Mouse (Mus musculus) cortical plate, adult 2 months (tissue): ENCODE data around the gene Sec14l5. TPM values are rescaled to one million over a fixed set of nuclear protein-coding genes. Genes with fewer than 3 reads are reported as not detected.
A peak's percentile ranks its signal among the peaks of the same experiment; 100 is the strongest.

Source experiments
- H3K27ac ChIP-seq: fragments of 200-500 bp; 2 replicates; pipeline ENCODE4 v1.5.1; 2012; ENCODE audit warnings: low read length, control low read depth, inconsistent platforms; ENCODE audit not compliant: insufficient read depth
- H3K4me1 ChIP-seq: fragments of 200-500 bp; 2 replicates; pipeline ENCODE4 v1.6.1; 2011; ENCODE audit warnings: low read length; ENCODE audit not compliant: control insufficient read depth, insufficient read depth
- H3K4me3 ChIP-seq: fragments of 200-500 bp; 2 replicates; pipeline ENCODE4 v1.5.1; 2011; ENCODE audit warnings: mild to moderate bottlenecking, low read length, control low read depth; ENCODE audit not compliant: insufficient read depth
- CTCF ChIP-seq: fragments of 200-500 bp; IDR thresholded peaks from 2 replicates; pipeline ENCODE4 v1.5.1; 2011; ENCODE audit warnings: mild to moderate bottlenecking, control low read depth, low read length; ENCODE audit not compliant: insufficient read depth; ENCODE audit errors: extremely low read depth
- POLR2A ChIP-seq: fragments of 200-500 bp; IDR thresholded peaks from 2 replicates; pipeline ENCODE4 v1.6.1; 2011; ENCODE audit warnings: mild to moderate bottlenecking, low read length, control low read depth; ENCODE audit not compliant: insufficient read depth; ENCODE audit errors: extremely low read depth
- polyA plus RNA-seq: library from polyadenylated mRNA; depleted of rRNA; stranded (reverse); fragments of >200 nt; gene quantifications from 2 replicates; pipeline ENCODE4 v1.2.3, GENCODE M21; 2012

Sec14l5 gene
- polyA plus RNA-seq, 1 experiment = 15.4 TPM

- Histone ChIP-seq H3K4me3 (peak overlapping the region; percentile 36), H3K4me1 (peaks cover 1% of the 10 kb centered on the region; the same call in 1 of the 2 replicates), H3K27ac (no peak overlapping the region)
- TF ChIP-seq POLR2A (no peak), CTCF (no peak)
These were observed 407 bp upstream of the Sec14l5 start for GRCm38 (mm10) chr16:5146367-5147036.

DNA sequence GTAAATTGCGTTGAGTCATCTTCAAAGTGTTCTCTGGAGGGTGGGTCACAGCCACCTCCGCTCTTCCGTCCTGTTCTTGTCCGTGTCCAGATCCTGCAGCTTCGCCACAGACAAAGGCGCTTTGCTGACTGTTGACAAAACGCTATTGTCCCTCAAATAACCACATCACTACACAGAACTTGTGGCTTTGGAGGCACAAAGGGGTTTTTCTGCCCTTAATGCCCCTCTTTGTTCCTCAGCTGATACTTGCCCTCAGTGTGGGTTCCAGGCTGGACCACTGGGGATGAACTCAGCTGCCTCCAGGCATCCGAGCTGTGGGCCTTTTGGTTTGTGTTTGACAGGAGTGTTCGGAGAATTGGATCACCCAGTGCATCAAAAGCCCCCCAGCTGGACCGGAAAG lies 3.6 kb downstream of the Sec14l5 start:
- H3K4me3 ChIP-seq = no peak overlapping the region
- no peak for TF ChIP-seq CTCF
- no peak for TF ChIP-seq POLR2A
- peaks cover 1% of the 10 kb centered on the region; the same call in 1 of the 2 replicates for H3K4me1 ChIP-seq
- H3K27ac ChIP-seq = peak overlapping the region; percentile 17; the same call in 1 of the 2 replicates

DNA sequence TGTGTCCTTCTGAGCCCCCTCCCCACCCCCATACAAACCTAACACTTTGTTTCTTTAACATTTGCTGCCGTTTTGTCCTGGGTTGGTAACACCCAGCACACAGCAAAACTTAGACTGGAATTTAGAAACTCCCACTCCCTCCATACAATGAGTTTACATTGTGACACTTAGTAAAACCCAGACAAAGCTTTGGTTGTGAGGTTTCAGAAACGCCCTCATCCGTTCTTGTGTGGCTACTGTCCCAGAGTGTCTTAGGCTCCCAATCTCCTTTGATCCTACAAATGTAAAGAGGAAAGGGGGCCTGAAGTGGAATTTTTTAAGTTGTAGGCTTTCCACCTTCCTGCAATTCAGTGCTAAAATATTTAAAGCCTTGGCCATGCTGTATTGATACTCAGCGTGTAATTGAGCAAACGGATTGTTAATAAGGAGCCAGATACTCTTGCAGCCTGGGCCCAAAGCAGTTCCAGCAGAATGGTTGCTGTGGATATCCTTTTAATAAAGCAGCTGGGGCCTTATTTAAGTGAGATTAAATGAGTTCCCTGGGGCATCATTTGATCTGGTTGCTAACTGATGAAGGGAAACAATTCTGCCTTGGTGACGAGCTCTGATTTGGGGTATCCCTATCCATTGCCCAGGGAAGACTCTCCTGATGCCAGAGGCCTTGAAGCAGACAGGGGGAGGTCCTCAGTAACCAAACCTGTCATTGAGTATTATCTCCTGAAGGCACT lies 6.6 kb downstream of the Sec14l5 start:
- Histone ChIP-seq H3K4me1 (no peaks in the 10 kb centered on the region), H3K27ac (no peak overlapping the region), H3K4me3 (no peak overlapping the region)
- no peak for TF ChIP-seq CTCF
- TF ChIP-seq POLR2A = no peak

- no peak overlapping the region for H3K27ac ChIP-seq
- no peak for TF ChIP-seq CTCF
- no peak for TF ChIP-seq POLR2A
- H3K4me3 ChIP-seq = no peak overlapping the region
- H3K4me1 ChIP-seq = no peaks in the 10 kb centered on the region
These were observed 8.1 kb downstream of the Sec14l5 start for GRCm38 (mm10) chr16:5155014-5155413.

DNA sequence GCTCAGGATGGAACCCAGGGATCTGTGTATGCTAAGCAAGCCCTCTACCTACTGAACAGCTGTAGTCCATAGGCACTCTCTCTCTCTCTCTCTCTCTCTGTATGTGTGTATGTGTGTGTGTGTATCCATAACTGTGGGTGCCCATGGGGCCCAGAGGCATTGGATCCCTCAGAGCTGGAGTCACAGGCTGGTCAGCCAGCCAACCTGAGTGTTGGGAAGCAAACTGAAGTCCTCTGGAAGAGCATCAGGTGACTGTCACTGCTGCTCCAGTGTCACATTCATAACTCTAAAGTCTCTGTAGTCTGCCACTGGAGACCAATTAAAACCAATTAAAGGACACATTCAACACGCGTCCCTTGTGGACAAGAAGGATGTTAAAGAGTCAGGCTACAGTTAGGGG lies 9.6 kb downstream of the Sec14l5 start:
- Histone ChIP-seq H3K27ac (no peak overlapping the region), H3K4me1 (no peaks in the 10 kb centered on the region), H3K4me3 (no peak overlapping the region)
- TF ChIP-seq CTCF (no peak), POLR2A (no peak)

- TF ChIP-seq POLR2A (no peak), CTCF (no peak)
- Histone ChIP-seq H3K4me3 (no peak overlapping the region), H3K27ac (no peak overlapping the region), H3K4me1 (no peaks in the 10 kb centered on the region)
These were observed 10.2 kb downstream of the Sec14l5 start for GRCm38 (mm10) chr16:5157113-5157512.

DNA sequence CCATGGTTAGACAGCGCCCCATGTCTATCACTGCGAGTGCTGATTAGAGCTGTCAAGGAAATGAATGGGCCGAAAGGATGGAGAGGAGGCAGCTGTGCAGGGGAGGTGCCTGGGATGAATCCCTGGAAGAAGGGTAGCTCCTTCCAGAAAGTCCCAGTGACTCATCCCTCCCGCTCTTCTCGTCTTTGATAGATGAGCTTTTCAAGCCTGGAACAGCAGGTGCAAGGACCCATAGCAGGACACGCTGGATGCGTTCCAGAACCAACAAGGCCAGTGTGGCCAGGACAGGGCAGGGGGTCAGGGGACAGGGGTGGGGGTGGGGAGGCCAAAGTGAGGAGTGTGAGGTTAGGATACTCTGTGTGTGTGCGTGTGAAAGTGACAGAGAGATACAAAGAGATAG lies 12.3 kb downstream of the Sec14l5 start:
- TF ChIP-seq POLR2A = no peak
- no peak for TF ChIP-seq CTCF

DNA sequence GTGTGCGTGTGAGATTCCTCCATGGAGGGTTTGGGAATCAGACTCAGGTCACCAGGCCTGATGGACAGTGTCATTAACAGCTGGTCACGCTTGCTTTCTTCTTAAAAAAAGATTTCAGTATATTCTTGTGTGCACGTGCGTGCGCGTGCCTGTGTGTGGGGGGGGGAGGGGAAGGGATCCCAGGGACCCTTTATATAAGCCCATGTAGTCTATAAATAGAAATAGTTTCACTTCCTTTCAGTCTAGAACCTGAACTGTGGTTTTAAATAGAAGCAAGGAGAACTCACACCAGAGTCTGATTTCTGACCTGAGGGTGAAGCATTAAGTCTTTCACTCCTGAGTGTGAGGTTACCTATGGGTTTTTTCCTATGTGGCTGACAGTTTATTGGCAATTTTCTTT lies 17.4 kb downstream of the Sec14l5 start:
- H3K4me3 ChIP-seq = no peak overlapping the region

More for the DNA sequence above, 12.3 kb downstream of the Sec14l5 start:
- H3K27ac ChIP-seq = no peak overlapping the region
- no peaks in the 10 kb centered on the region for H3K4me1 ChIP-seq
- H3K4me3 ChIP-seq = no peak overlapping the region

GRCm38 (mm10) chr16:5168038-5168437 lies 21.1 kb downstream of the Sec14l5 start:
- no peaks in the 10 kb centered on the region for H3K4me1 ChIP-seq
- no peak overlapping the region for H3K4me3 ChIP-seq
- TF ChIP-seq CTCF = no peak
- no peak for TF ChIP-seq POLR2A
- no peak overlapping the region for H3K27ac ChIP-seq

More for the DNA sequence above, 17.4 kb downstream of the Sec14l5 start:
- no peaks in the 10 kb centered on the region for H3K4me1 ChIP-seq
- TF ChIP-seq CTCF (no peak), POLR2A (no peak)
- H3K27ac ChIP-seq = no peak overlapping the region

DNA sequence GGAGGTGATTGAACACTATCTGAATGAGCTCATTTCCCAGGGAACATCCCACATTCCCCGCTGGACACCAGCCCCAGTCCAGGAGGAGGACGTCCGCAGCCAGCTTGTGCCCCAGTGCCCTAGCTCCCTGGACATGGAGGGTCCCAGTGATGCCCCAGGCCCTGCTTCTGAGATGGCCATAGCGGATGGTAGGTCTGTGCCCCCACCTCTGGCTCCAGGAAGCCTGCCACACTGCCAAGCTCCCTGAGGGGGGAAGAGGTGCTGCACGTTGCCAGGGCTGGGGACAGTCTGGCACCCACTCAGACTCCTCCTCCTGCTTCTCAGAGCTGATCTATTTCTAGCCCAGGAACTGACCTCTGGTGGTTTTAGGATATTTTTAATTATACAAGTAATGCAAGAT lies 21.9 kb downstream of the Sec14l5 start:
- TF ChIP-seq POLR2A (no peak), CTCF (no peak)
- no peak overlapping the region for H3K27ac ChIP-seq
- H3K4me3 ChIP-seq = no peak overlapping the region
- H3K4me1 ChIP-seq = no peaks in the 10 kb centered on the region

GRCm38 (mm10) chr16:5172636-5173035 lies 25.7 kb downstream of the Sec14l5 start:
- H3K4me1 ChIP-seq = no peaks in the 10 kb centered on the region
- TF ChIP-seq POLR2A (no peak), CTCF (no peak)
- H3K27ac ChIP-seq = no peak overlapping the region
- H3K4me3 ChIP-seq = no peak overlapping the region
